Mouse (Mus musculus) stomach, postnatal 0 days (tissue): ENCODE measurements around the gene Olfr31.

ENCODE experiments used
- CTCF ChIP-seq: IDR thresholded peaks from 2 replicates; pipeline ENCODE4 v1.5.1; 2016; ENCODE audit warnings: antibody characterized with exemption, low read depth, mild to moderate bottlenecking, moderate library complexity
- EP300 ChIP-seq: optimal IDR thresholded peaks from 2 replicates; pipeline ENCODE3; 2016; ENCODE audit warnings: antibody characterized with exemption

DNA sequence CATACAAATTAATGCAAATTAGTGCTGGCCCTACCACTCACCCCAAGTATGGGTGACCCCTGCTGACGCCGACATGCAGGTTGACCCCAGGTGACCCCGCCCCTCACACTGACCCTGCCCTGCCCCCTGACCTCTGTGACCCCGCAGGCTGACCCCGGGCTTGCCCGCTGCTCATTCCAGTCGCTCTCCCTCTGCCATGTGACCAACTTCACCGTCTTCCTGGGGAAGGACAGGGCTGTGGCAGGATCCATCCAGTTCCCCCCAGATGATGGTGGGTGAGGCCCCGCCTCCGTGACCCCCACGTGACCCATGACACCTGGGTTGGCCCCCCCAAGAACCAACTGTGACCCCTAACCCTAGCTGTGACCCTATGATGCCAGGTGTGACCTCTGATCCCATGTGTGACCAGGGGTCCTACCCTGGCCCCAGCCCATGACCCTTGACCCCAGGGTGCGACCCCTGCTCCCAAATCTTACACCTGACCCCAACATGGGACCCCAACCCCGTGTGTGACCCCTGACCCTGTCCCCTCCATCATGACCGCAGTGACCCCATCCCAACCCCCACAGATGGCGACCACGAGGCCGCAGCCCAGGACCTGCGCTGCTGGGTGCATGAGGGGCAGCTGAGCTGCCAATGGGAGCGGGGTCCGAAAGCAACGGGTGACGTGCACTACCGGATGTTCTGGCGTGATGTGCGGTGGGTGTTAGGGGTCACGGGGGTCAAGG, 26.2 kb downstream of the Olfr31 start:
- no peak for TF ChIP-seq CTCF
- no peak for TF ChIP-seq EP300
